Mouse (Mus musculus): ENCODE results near the gene Bbx. TPM values are rescaled to one million over a fixed set of nuclear protein-coding genes. Genes with fewer than 3 reads are reported as not detected.

The Bbx gene
- polyA plus RNA-seq, 1 experiment from 2014 or later = 6.1 TPM

DNA sequence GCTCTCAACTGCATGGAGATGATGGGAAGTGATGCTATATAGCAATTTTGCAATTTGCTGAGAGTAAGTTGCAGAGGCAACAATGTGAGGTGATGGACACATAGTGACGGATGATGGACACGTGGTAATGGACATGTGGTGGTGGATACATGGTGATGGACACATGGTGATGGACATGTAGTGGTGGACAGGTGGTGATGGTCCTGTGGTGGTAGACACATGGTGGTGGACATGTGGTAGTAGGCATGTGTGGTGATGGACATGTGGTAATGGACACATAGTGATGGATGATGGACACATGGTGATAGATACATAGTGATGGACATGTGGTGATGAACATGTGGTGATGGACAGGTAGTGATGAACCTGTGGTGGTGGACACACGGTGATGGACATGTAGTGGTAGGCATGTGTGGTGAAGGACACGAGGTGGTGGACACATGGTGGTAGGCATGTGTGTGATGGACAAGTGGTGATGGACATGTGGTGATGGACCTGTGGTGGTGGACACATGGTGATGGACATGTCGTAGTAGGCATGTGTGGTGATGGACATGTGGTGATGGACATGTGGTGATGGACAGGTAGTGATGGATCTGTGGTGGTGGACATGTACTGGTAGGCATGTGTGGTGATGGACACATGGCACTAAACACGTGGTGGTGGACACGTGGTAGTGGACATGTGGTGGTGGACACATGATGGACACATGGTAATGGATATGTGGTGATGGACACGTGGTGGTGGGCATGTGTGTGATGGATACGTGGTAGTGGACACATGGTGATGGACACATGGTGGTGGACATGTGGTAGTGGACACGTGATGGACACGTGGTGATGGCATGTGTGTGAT is 271.5 kb downstream of the Bbx start:
- Histone ChIP-seq H3K36me3 (replicated peaks) (no peaks in the 10 kb centered on the region), H3K9me3 (replicated peaks) (no peaks in the 10 kb centered on the region), H3K9ac (no peak overlapping the region), H3K4me3 (replicated peaks) (no peak overlapping the region), H3K27me3 (no peaks in the 10 kb centered on the region), H3K27ac (replicated peaks) (no peak overlapping the region), H3K4me2 (no peak overlapping the region), H3K4me1 (replicated peaks) (no peaks in the 10 kb centered on the region)
- WGBS (ENCODE audit: insufficient replicate concordance) = 64% methylated on average over 11 of the region's 11 CpGs
- ATAC-seq (ENCODE audit: insufficient read depth) = no peak

DNA sequence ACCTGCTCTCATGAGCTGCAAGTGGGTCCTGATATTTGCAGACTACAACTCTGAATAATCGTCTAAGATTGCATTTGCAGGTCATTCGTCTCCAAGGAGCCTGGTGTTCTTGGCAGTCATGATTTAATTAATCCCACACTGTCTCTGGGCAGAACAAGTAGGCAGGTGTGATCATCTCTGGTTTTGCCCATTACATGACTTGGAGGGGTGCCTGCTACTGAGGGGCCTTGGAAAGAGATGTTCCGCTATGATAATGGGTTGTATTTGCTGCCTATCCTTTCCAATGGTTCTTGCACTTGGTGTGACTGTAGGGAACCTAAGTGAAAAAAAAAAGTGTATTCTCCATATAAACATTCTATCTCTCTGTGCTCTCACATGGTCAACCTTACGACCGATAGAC is 273.6 kb downstream of the Bbx start:
- no peak overlapping the region for H3K9ac ChIP-seq
- H3K4me3 ChIP-seq (replicated peaks) = no peak overlapping the region
- 74% methylated on average over 5 of the region's 5 CpGs for WGBS (ENCODE audit: insufficient replicate concordance)
- no peaks in the 10 kb centered on the region for H3K9me3 ChIP-seq (replicated peaks)
- no peak overlapping the region for H3K27ac ChIP-seq (replicated peaks)
- no peaks in the 10 kb centered on the region for H3K36me3 ChIP-seq (replicated peaks)
- no peaks in the 10 kb centered on the region for H3K27me3 ChIP-seq
- no peak overlapping the region for H3K4me2 ChIP-seq
- no peaks in the 10 kb centered on the region for H3K4me1 ChIP-seq (replicated peaks)
- no peak for ATAC-seq (ENCODE audit: insufficient read depth)

DNA sequence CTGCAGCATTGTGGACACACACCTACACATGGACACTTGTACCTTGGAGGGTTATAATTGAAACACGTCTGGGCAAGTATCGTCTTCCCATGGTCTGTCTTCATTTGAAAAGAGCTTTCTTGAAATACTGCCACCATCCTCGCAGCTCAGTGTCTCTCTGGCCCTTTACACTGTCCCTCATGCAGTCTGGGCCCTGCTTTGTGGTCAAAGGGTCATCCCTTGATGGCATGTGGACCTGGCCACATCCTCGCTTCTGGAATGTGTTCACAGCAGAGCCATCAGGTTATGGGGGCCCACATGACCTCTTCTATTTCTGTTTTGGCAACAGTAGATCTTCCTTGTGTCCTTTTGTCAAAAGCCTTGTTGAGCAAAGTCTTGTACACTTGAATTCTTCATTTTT is 282.6 kb downstream of the Bbx start:
- H3K36me3 ChIP-seq (replicated peaks) = no peaks in the 10 kb centered on the region
- no peaks in the 10 kb centered on the region for H3K27me3 ChIP-seq
- 68% methylated on average over 4 of the region's 4 CpGs for WGBS (ENCODE audit: insufficient replicate concordance)
- H3K4me2 ChIP-seq = no peak overlapping the region
- H3K4me1 ChIP-seq (replicated peaks) = no peaks in the 10 kb centered on the region
- H3K9ac ChIP-seq = no peak overlapping the region
- ATAC-seq (ENCODE audit: insufficient read depth) = no peak
- no peaks in the 10 kb centered on the region for H3K9me3 ChIP-seq (replicated peaks)
- H3K4me3 ChIP-seq (replicated peaks) = no peak overlapping the region
- H3K27ac ChIP-seq (replicated peaks) = no peak overlapping the region

- Histone ChIP-seq H3K9ac (no peak overlapping the region), H3K4me3 (replicated peaks) (no peak overlapping the region), H3K9me3 (replicated peaks) (no peaks in the 10 kb centered on the region), H3K27me3 (no peaks in the 10 kb centered on the region), H3K36me3 (replicated peaks) (no peaks in the 10 kb centered on the region), H3K4me2 (no peak overlapping the region), H3K27ac (replicated peaks) (no peak overlapping the region), H3K4me1 (replicated peaks) (no peaks in the 10 kb centered on the region)
- ATAC-seq (ENCODE audit: insufficient read depth) = no peak
- 71% methylated on average over 2 of the region's 2 CpGs for WGBS (ENCODE audit: insufficient replicate concordance)
Measured at GRCm38 (mm10) chr16:50147900-50148299, 284.3 kb downstream of the Bbx start.

Other genes with a start within 250 kb of the Bbx start
- gene Ccdc54, start 158.8 kb upstream of the Bbx start, polyA plus RNA-seq (2015; fragmentation: Nextera tagmentation; extraction: Ambion mirVana) = not detected in 2 replicates